Mouse (Mus musculus) spleen, adult 2 months (tissue): Measurements from ENCODE around the gene Abr.

Experiments used
- CTCF ChIP-seq: fragments of 200-500 bp; IDR thresholded peaks from 2 replicates; pipeline ENCODE4 v1.5.1; 2011; ENCODE audit warnings: mild to moderate bottlenecking, inconsistent platforms; ENCODE audit not compliant: insufficient read depth, insufficient read length, insufficient replicate concordance; ENCODE audit errors: extremely low read depth
- POLR2A ChIP-seq: fragments of 200-500 bp; IDR thresholded peaks from 2 replicates; pipeline ENCODE4 v1.6.1; 2011; ENCODE audit warnings: low read depth, low read length, inconsistent platforms

DNA sequence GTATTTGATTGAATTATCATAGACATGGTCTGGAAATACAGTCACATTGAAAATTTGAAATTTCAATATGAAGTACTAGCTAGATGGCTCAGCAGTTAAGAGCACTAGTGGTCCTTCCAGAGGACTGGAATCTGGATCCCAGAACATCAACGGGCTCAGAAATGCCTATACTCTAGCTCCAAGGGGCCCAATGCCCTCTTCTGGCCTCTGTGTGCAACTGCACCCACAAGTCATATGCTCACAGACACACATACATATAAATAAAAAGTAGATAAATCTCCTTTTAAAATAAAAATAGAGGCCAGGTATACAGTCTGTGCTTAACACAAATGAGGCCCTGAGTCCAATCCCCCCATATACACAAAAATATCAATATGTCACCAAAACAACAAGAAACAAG is 235.0 kb downstream of the Abr start:
- TF ChIP-seq CTCF: no peak
- TF ChIP-seq POLR2A: no peak
